Mouse (Mus musculus) heart, postnatal 25 days (tissue): ENCODE measurements around the gene Opcml. TPM values are rescaled to one million over a fixed set of nuclear protein-coding genes. Genes with fewer than 3 reads are reported as not detected.

ENCODE experiments used
- DNase-seq: peaks from one replicate; pipeline ENCODE4 v3.0.0; 2022; ENCODE audit warnings: low spot score
- intact Hi-C: fragments of 180-260 bp; cut with DNase I; formaldehyde crosslinking; loops from one replicate; pipeline ENCODE4 v1.15.1; 2025
- total RNA-seq, 2 experiments: library from RNA; stranded (reverse); gene quantifications; 2 replicates each; pipeline ENCODE4 v1.2.3; 2021

Gene Opcml
- total RNA-seq, 2 experiments from 2014 or later = 0.89 to 0.96 TPM

- intact Hi-C loops = no loop called here
- no peak for DNase-seq
These were observed 779.2 kb downstream of the Opcml start for GRCm38 (mm10) chr9:28569776-28570175.

- DNase-seq = no peak
- intact Hi-C loops = no loop called here
These were observed 781.1 kb downstream of the Opcml start for GRCm38 (mm10) chr9:28571682-28572081.

GRCm38 (mm10) chr9:28572136-28572774 lies 781.7 kb downstream of the Opcml start:
- intact Hi-C loops = no loop called here

GRCm38 (mm10) chr9:28578730-28579129 lies 788.2 kb downstream of the Opcml start:
- no peak for DNase-seq

More at GRCm38 (mm10) chr9:28572136-28572774, 781.7 kb downstream of the Opcml start:
- no peak for DNase-seq

GRCm38 (mm10) chr9:28587253-28587652 lies 796.7 kb downstream of the Opcml start:
- no peak for DNase-seq
- intact Hi-C loops = no loop called here

More at GRCm38 (mm10) chr9:28578730-28579129, 788.2 kb downstream of the Opcml start:
- intact Hi-C loops = no loop called here

- intact Hi-C loops = no loop called here
- no peak for DNase-seq
These were observed 797.3 kb downstream of the Opcml start for GRCm38 (mm10) chr9:28587857-28588388.

- intact Hi-C loops = no loop called here
- DNase-seq = no peak
These were observed 797.9 kb downstream of the Opcml start for GRCm38 (mm10) chr9:28588488-28588887.

GRCm38 (mm10) chr9:28592208-28592607 lies 801.6 kb downstream of the Opcml start:
- DNase-seq = no peak
- intact Hi-C loops = no loop called here

GRCm38 (mm10) chr9:28595062-28595461 lies 804.5 kb downstream of the Opcml start:
- intact Hi-C loops = no loop called here
- DNase-seq = no peak

- intact Hi-C loops = no loop called here
- DNase-seq = no peak
These were observed 815.0 kb downstream of the Opcml start for GRCm38 (mm10) chr9:28605561-28605960.

GRCm38 (mm10) chr9:28613683-28614620 lies 823.4 kb downstream of the Opcml start:
- DNase-seq = no peak
- intact Hi-C loops = no loop called here

GRCm38 (mm10) chr9:28615447-28615846 lies 824.9 kb downstream of the Opcml start:
- intact Hi-C loops = no loop called here
- no peak for DNase-seq

- DNase-seq = no peak
- intact Hi-C loops = no loop called here
These were observed 827.1 kb downstream of the Opcml start for GRCm38 (mm10) chr9:28617666-28618065.

- no peak for DNase-seq
- intact Hi-C loops = no loop called here
These were observed 827.8 kb downstream of the Opcml start for GRCm38 (mm10) chr9:28618186-28618892.

GRCm38 (mm10) chr9:28621939-28622338 lies 831.4 kb downstream of the Opcml start:
- DNase-seq = no peak
- intact Hi-C loops = no loop called here

GRCm38 (mm10) chr9:28624870-28625269 lies 834.3 kb downstream of the Opcml start:
- DNase-seq = no peak
- intact Hi-C loops = no loop called here

GRCm38 (mm10) chr9:28642766-28643165 lies 852.2 kb downstream of the Opcml start:
- intact Hi-C loops = no loop called here
- no peak for DNase-seq

- intact Hi-C loops = no loop called here
These were observed 853.5 kb downstream of the Opcml start for GRCm38 (mm10) chr9:28644063-28644462.

GRCm38 (mm10) chr9:28650089-28650488 lies 859.5 kb downstream of the Opcml start:
- intact Hi-C loops = no loop called here

More at GRCm38 (mm10) chr9:28644063-28644462, 853.5 kb downstream of the Opcml start:
- DNase-seq = no peak

GRCm38 (mm10) chr9:28659996-28660395 lies 869.4 kb downstream of the Opcml start:
- intact Hi-C loops = no loop called here
- DNase-seq = no peak

More at GRCm38 (mm10) chr9:28650089-28650488, 859.5 kb downstream of the Opcml start:
- DNase-seq = no peak
